Mouse (Mus musculus) hindbrain, embryonic 14.5 days (tissue): ENCODE data around the gene Cd44. TPM values are rescaled to one million over a fixed set of nuclear protein-coding genes. Genes with fewer than 3 reads are reported as not detected.

ENCODE experiments used
- ATAC-seq: fragments of 200-750 bp; cut with Nextera tagmentation; 2 replicates; pipeline ENCODE4 v1.8.0; 2017; ENCODE audit warnings: moderate number of reproducible peaks, mild to moderate bottlenecking, moderate TSS enrichment, moderate library complexity; ENCODE audit not compliant: low FRiP score
- DNase-seq: peaks from one replicate; pipeline ENCODE4 v3.0.0-alpha.2; 2015; ENCODE audit warnings: low spot score
- H3K27ac ChIP-seq: fragments of 300-500 bp; sonication (generic); 2 replicates; pipeline ENCODE4 v1.5.1; 2014; ENCODE audit warnings: mild to moderate bottlenecking, moderate library complexity
- H3K27me3 ChIP-seq: fragments of 300-500 bp; sonication (generic); 2 replicates; pipeline ENCODE4 v1.6.1; 2014; ENCODE audit warnings: mild to moderate bottlenecking, low read length, mixed read lengths; ENCODE audit not compliant: control insufficient read depth, insufficient read depth
- H3K36me3 ChIP-seq: fragments of 300-500 bp; sonication (generic); replicated peaks from 2 replicates; pipeline ENCODE4 v1.6.1; 2014; ENCODE audit not compliant: control insufficient read depth, insufficient read depth
- H3K4me1 ChIP-seq: fragments of 300-500 bp; sonication (generic); replicated peaks from 2 replicates; pipeline ENCODE4 v1.6.1; 2014; ENCODE audit warnings: antibody characterized with exemption, low read length, mixed read lengths; ENCODE audit not compliant: control insufficient read depth, insufficient read depth
- H3K4me2 ChIP-seq: fragments of 300-500 bp; sonication (generic); replicated peaks from 2 replicates; pipeline ENCODE4 v1.6.1; 2014; ENCODE audit warnings: mild to moderate bottlenecking, moderate library complexity
- H3K4me3 ChIP-seq: fragments of 300-500 bp; sonication (generic); replicated peaks from 2 replicates; pipeline ENCODE4 v1.5.1; 2014; ENCODE audit warnings: mild to moderate bottlenecking, low read length
- H3K9ac ChIP-seq: fragments of 300-500 bp; sonication (generic); 2 replicates; pipeline ENCODE4 v1.6.1; 2014
- H3K9me3 ChIP-seq: fragments of 300-500 bp; sonication (generic); 2 replicates; pipeline ENCODE4 v1.6.1; 2016; ENCODE audit warnings: low read length; ENCODE audit not compliant: control insufficient read depth
- WGBS: fragments of 180-500 bp; shearing (Covaris S2); extraction: QIAGEN DNeasy Blood & Tissue Kit; methylation state at CpG from one replicate; pipeline ENCODE4 v1.1.7; 2014; 5-methylcytosine and 5-hydroxymethylcytosine counted together
- polyA plus RNA-seq: library from polyadenylated mRNA; unstranded; fragments of >200 nt; fragmentation: Nextera tagmentation; extraction: Ambion mirVana; gene quantifications from 2 replicates; pipeline ENCODE4 v1.2.1, GENCODE M21; 2014

Cd44 gene
- polyA plus RNA-seq, 1 experiment from 2014 or later: 4.7 TPM

DNA sequence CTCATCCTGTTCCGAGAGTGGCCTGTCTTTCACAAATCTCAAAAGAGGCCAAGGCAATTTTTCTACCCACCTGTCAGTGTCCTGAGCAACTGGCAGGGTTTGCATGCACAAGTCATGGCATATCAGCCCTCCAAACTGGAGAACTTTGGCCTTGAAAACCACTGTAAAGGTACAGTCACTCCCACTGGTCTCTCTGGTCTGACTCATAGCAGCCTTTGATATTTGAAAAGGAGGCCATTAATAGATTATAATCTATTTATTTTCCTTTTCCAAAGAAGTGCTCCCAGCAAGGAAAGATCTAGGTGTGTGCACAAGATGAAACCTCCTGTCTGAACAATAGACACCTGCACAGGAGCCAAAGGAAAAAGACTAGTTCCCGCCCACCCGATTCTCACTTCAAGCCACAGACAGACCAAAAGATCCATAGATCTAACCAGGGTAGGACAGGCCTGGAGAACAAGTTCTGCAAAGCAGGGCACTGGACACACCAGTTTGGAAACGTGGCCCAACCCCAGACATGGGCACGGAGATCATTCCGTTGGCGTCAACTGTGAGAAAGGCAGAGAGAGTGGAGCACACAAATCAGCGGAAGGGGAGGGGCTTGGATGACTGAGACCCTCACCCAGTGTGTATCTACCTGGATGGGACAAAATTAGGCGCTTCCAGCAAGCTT lies 75.4 kb downstream of the Cd44 start:
- H3K9ac ChIP-seq: no peak overlapping the region
- no peaks in the 10 kb centered on the region for H3K9me3 ChIP-seq
- WGBS: 92% methylated on average over 9 of the region's 9 CpGs

DNA sequence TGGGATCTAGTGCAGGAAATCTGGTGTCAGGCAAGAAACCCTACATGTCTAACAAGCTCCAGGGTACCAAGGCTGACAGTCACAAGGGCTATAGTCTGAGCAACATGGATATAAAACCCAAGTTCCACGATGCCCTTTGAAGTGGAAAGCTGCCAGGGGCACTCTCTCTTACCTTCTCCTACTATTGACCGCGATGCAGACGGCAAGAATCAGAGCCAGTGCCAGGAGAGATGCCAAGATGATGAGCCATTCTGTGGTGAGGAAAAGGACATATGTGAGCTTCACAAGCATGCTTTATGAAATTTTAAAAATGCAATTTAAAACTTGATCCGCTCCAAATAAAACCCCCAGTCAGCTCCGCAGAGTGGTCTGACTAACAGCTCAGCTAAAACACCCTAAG lies 79.4 kb downstream of the Cd44 start:
- ATAC-seq (no peak), DNase-seq (no peak)
- Histone ChIP-seq H3K27ac (no peak overlapping the region), H3K4me2 (no peak overlapping the region), H3K27me3 (no peaks in the 10 kb centered on the region), H3K9me3 (no peaks in the 10 kb centered on the region), H3K9ac (no peak overlapping the region), H3K4me1 (0 out of 2 replicates have a peak, but pooled peaks cover 9% of the 10 kb centered on the region), H3K4me3 (no peak overlapping the region), H3K36me3 (no peaks in the 10 kb centered on the region)
- 87% methylated on average over 6 of the region's 6 CpGs for WGBS

More for the DNA sequence above, 75.4 kb downstream of the Cd44 start:
- Histone ChIP-seq H3K4me3 (no peak overlapping the region), H3K4me1 (no peaks in the 10 kb centered on the region), H3K36me3 (no peaks in the 10 kb centered on the region), H3K27me3 (no peaks in the 10 kb centered on the region), H3K4me2 (no peak overlapping the region), H3K27ac (no peak overlapping the region)
- DNase-seq (no peak), ATAC-seq (no peak)

DNA sequence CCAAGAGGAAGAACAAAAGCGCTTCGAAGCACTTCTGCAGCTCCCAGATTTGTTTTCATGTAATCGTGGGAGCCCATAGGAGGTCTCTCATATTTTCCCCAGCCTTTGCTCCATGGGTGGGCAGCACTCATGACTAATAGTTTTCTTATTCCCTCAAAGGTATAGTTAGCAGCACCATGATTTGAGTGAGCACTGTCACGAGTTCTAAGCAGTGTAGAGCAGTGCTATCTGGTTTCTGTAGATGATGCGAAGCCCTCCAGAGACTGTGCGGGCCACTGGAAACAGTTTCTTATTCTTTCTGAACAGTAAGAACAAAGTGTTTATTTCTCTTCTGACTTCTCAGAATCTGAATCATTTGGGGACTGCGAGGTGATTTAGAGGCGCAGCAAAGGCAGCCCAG lies 80.7 kb downstream of the Cd44 start:
- no peak overlapping the region for H3K4me2 ChIP-seq
- WGBS: 73% methylated on average over 8 of the region's 8 CpGs
- no peaks in the 10 kb centered on the region for H3K27me3 ChIP-seq
- no peak overlapping the region for H3K27ac ChIP-seq
- 0 out of 2 replicates have a peak, but pooled peaks cover 9% of the 10 kb centered on the region for H3K4me1 ChIP-seq
- no peaks in the 10 kb centered on the region for H3K9me3 ChIP-seq
- no peak for ATAC-seq
- H3K4me3 ChIP-seq: no peak overlapping the region
- H3K36me3 ChIP-seq: no peaks in the 10 kb centered on the region
- DNase-seq: no peak
- H3K9ac ChIP-seq: no peak overlapping the region

DNA sequence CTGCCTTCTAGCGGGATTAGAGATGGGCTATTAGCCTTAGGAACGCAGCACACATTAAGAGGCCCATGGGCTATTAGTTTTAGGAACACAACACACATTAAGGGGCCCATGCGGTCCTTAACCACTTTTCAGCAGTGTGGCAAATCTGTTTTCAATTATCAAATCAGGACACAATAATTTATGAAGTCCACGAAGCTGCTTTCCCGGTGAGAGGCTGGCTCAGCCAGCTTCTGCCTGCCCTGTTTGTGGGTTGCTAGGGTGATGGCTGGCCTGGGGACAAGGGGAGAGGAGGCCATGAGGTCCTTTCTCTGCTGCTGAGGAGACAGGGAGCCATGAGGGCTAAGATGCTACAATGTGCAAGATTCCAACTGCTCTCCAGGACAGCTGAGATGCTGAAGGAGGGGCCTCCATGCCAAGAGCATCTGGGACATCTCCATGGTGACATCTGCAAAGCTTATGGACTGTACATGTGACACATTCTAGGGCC lies 81.2 kb downstream of the Cd44 start:
- H3K9ac ChIP-seq: no peak overlapping the region
- DNase-seq (peak; percentile 30), ATAC-seq (peak; percentile 83)
- no peak overlapping the region for H3K4me3 ChIP-seq
- WGBS: 40% methylated on average over 5 of the region's 5 CpGs
- H3K27ac ChIP-seq: no peak overlapping the region
- H3K36me3 ChIP-seq: no peaks in the 10 kb centered on the region
- H3K4me1 ChIP-seq: 0 out of 2 replicates have a peak, but pooled peaks cover 9% of the 10 kb centered on the region
- no peaks in the 10 kb centered on the region for H3K9me3 ChIP-seq
- no peaks in the 10 kb centered on the region for H3K27me3 ChIP-seq
- H3K4me2 ChIP-seq: no peak overlapping the region

DNA sequence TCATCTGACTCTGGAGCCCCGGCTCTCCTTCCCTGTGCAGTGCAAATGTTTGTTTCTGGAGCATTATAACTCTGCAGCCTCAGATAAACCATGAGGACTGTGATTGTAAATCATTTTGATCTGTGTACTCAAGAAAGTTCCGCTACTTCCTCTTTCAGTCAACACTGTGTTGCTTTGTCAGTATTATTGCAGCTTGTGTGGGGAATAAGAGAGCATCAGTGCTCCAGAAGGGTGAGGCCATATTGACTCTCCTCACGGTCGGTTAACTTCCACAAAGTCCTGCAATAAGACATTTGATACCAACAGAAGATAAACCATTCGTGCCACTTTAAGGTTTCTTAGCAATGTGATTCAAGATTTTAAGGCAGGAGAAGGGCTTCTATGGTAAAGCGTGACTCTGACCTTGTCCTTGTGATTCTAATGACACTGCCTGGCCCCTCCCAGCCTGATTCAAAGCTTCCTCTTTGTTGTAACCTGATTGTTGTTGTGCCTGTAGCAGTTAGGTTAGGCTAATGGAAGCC lies 86.1 kb downstream of the Cd44 start:
- H3K27ac ChIP-seq: no peak overlapping the region
- H3K4me3 ChIP-seq: no peak overlapping the region
- 76% methylated on average over 6 of the region's 6 CpGs for WGBS
- no peak overlapping the region for H3K4me2 ChIP-seq
- H3K9me3 ChIP-seq: no peaks in the 10 kb centered on the region
- no peak for ATAC-seq
- H3K9ac ChIP-seq: no peak overlapping the region
- no peaks in the 10 kb centered on the region for H3K27me3 ChIP-seq
- 0 out of 2 replicates have a peak, but pooled peaks cover 6% of the 10 kb centered on the region for H3K4me1 ChIP-seq
- no peaks in the 10 kb centered on the region for H3K36me3 ChIP-seq
- DNase-seq: no peak

DNA sequence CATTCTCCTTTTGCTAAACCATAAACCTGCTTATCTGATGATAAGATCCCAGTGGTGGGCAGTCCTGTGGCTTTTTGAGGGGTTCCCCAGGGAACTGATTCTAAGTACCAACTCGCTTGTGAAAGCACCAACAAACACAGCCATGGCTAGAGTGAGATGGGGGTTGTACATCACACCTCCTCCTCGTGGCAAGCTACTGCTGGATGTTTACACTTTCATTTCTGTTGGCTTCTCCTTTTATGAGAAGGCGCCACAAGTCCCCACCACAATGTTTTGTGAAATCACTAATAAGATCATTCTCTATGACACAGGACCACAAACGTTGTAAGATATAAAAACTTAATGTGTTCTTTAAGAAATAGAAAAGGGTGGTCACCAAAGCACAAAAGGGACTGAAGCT lies 88.7 kb downstream of the Cd44 start:
- Histone ChIP-seq H3K36me3 (no peaks in the 10 kb centered on the region), H3K4me2 (no peak overlapping the region), H3K4me1 (no peaks in the 10 kb centered on the region), H3K27ac (no peak overlapping the region), H3K27me3 (no peaks in the 10 kb centered on the region), H3K9ac (no peak overlapping the region), H3K4me3 (no peak overlapping the region), H3K9me3 (no peaks in the 10 kb centered on the region)
- no peak for ATAC-seq
- no peak for DNase-seq
- 76% methylated on average over 4 of the region's 4 CpGs for WGBS

DNA sequence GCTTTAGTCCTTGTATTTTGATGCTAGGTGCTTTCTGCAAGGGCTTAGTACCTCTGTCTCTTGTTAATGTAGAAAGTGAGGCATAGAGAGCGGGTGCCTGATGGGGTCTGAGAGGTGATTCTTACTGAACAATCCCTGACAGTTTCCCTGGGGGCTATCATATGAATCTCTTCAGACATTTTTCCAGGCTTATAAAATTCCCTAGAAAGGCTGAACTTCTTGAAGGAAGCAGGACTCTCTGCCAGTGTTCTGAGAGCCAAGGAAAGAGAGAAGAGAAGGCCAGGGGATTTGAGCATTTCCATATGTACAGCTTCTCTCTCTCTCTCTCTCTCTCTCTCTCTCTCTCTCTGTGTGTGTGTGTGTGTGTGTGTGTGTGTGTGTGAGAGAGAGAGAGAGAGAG lies 92.0 kb downstream of the Cd44 start:
- ATAC-seq (no peak), DNase-seq (no peak)
- no peak overlapping the region for H3K4me2 ChIP-seq
- 76% methylated on average over 1 of the region's 1 CpGs for WGBS
- no peak overlapping the region for H3K27ac ChIP-seq
- H3K4me3 ChIP-seq: no peak overlapping the region
- H3K9me3 ChIP-seq: no peaks in the 10 kb centered on the region
- no peak overlapping the region for H3K9ac ChIP-seq
- H3K4me1 ChIP-seq: no peaks in the 10 kb centered on the region
- H3K36me3 ChIP-seq: no peaks in the 10 kb centered on the region
- no peaks in the 10 kb centered on the region for H3K27me3 ChIP-seq

DNA sequence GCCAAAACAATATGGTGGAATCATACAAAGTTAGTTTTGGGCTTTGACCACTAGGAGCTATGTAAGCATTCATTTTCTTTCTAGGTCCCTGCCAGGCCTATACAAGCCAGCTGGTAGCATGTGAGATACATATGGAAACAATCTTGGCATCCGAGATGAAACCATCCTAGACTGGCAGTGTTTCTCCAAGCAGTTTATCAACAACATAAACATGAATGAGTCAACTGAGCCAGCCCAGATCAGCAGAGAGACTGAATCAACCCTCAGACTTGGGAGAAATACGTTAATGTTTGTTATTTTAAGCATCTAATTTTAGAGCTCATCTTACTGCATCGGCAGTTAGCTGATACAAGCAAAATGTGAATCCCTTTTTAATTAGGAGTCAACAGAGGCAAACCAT lies 93.8 kb downstream of the Cd44 start:
- Histone ChIP-seq H3K4me1 (no peaks in the 10 kb centered on the region), H3K4me3 (no peak overlapping the region), H3K27ac (no peak overlapping the region), H3K9me3 (no peaks in the 10 kb centered on the region), H3K9ac (no peak overlapping the region), H3K27me3 (no peaks in the 10 kb centered on the region), H3K36me3 (no peaks in the 10 kb centered on the region), H3K4me2 (no peak overlapping the region)
- ATAC-seq: no peak
- no peak for DNase-seq
- WGBS: 81% methylated on average over 3 of the region's 3 CpGs

DNA sequence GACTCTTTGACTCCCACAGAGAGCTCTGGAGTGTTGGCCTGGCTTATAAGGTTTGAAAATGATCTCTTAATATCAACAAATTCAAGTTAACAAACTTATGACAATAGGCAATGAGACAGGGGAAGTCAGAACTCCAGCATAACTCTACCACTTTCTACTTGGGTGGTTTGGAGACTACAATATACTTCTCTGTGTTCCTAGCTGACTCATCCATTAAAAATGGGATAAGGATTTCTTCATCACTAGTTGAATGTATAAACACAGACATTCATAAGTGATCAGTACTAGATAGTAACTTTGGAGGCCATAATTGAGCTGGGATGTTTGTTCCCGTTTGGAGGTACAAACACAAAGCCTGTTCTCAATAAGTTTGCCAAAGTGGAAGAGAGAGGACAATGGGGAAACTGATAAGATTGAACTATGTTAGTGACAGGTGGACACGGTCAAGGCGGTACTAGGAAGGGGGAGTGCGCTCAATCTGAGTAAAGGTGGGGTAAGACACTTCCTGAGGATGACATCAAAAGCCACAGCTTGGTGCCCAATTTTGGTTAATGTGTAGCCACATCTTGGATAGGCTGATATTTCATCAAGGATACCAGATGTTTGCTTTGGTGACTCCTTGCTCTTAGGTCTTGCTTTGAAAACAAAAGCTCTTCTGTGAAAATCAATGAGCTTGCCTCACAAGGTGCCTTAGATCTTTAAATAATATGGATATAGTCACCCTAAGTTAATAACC lies 95.5 kb downstream of the Cd44 start:
- H3K9ac ChIP-seq: no peak overlapping the region
- H3K4me1 ChIP-seq: no peaks in the 10 kb centered on the region
- H3K4me2 ChIP-seq: no peak overlapping the region
- no peak for DNase-seq
- no peaks in the 10 kb centered on the region for H3K27me3 ChIP-seq
- H3K27ac ChIP-seq: no peak overlapping the region
- no peaks in the 10 kb centered on the region for H3K36me3 ChIP-seq
- WGBS: 89% methylated on average over 4 of the region's 4 CpGs
- H3K9me3 ChIP-seq: no peaks in the 10 kb centered on the region
- ATAC-seq: no peak
- H3K4me3 ChIP-seq: no peak overlapping the region
